Mouse (Mus musculus) MEL (cell line): ENCODE results near the gene Ly9.

Experiments used
- CTCF ChIP-seq, 3 experiments: IDR thresholded peaks in 2 of 3; conservative IDR thresholded peaks in 1 of 3; 2 replicates each; pipeline ENCODE4 v1.5.1; 2011 to 2012; ENCODE audit warnings: low read length in 3 of 3, low read depth in 2 of 3, mild to moderate bottlenecking in 2 of 3, improper control_type of control experiment in 1 of 3, inconsistent platforms in 1 of 3, mixed read lengths in 1 of 3, moderate library complexity in 1 of 3; ENCODE audit not compliant: control insufficient read depth in 1 of 3, insufficient read depth in 1 of 3, poor library complexity in 1 of 3, severe bottlenecking in 1 of 3
- EP300 ChIP-seq, 2 experiments: IDR thresholded peaks; 2 replicates each; pipeline ENCODE4 v1.6.1; 2011; ENCODE audit warnings: improper control_type of control experiment in 2 of 2, low read length in 2 of 2, low read depth in 1 of 2, mild to moderate bottlenecking in 1 of 2
- NRF1 ChIP-seq: IDR thresholded peaks from 2 replicates; pipeline ENCODE4 v1.6.1; 2014; ENCODE audit warnings: low read depth, mild to moderate bottlenecking, inconsistent platforms, low read length, improper control_type of control experiment, moderate library complexity; ENCODE audit not compliant: poor library complexity, insufficient read depth, severe bottlenecking
- POLR2A ChIP-seq, 2 experiments: IDR thresholded peaks; 2 replicates each; pipeline ENCODE4 v1.6.1; 2011 to 2012; ENCODE audit warnings: low read length in 2 of 2, mild to moderate bottlenecking in 2 of 2, control low read depth in 1 of 2, improper control_type of control experiment in 1 of 2, low read depth in 1 of 2, moderate library complexity in 1 of 2; ENCODE audit not compliant: control insufficient read depth in 1 of 2, insufficient read depth in 1 of 2, poor library complexity in 1 of 2

DNA sequence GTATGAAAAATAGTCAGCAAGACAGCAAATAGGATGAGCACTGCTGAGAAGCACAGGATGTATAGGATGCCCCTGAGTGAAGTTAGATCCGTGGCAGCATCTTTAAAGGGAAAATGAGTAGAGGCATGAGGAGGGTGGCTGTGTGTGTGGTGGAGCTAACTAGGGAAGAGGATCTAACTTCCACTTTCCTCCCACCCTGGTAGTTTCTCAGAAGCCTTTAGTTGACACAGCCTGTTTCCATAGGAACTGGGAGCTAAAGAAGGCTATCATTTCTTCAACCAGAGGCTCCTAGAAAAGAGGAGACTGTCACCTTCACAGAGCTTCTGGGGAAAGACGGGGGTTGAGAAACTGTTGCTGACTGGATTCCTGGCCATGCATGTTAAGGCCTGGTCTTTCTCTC, 31.5 kb upstream of the Ly9 start:
- no peak for TF ChIP-seq EP300 (IDR thresholded peaks at IDR 0.05; ENCODE audit: low read depth in 1 of 2, low read length in 2 of 2)
- TF ChIP-seq NRF1, result no peak
- no peak for TF ChIP-seq POLR2A (IDR thresholded peaks at IDR 0.05; ENCODE audit: control insufficient read depth in 1 of 2, insufficient read depth in 1 of 2, low read depth in 1 of 2, low read length in 2 of 2, poor library complexity in 1 of 2)
- no peak for TF ChIP-seq CTCF (IDR thresholded peaks at IDR 0.05 in 2 of 3, conservative IDR thresholded peaks at IDR 0.05 in 1 of 3; ENCODE audit: control insufficient read depth in 1 of 3, insufficient read depth in 1 of 3, low read depth in 2 of 3, low read length in 3 of 3, poor library complexity in 1 of 3, severe bottlenecking in 1 of 3)
